Mouse (Mus musculus): ENCODE measurements around the gene Cct4.

- TF ChIP-seq POLR2A (IDR thresholded peaks at IDR 0.05; ENCODE audit: borderline replicate concordance, low read depth, low read length) (no peak), CTCF (IDR thresholded peaks at IDR 0.05; ENCODE audit: low read depth, low read length) (no peak)
Observed at GRCm38 (mm10) chr11:23024169-23024568, 33.9 kb downstream of the Cct4 start.
